Mouse (Mus musculus): ENCODE data around the gene Inpp4b. TPM values are rescaled to one million over a fixed set of nuclear protein-coding genes. Genes with fewer than 3 reads are reported as not detected.

Gene Inpp4b
- polyA plus RNA-seq, 1 experiment from 2014 or later: 3.2 TPM

GRCm38 (mm10) chr8:81412707-81413106, 70.4 kb downstream of the Inpp4b start:
- no peak for ATAC-seq (ENCODE audit: low FRiP score, low TSS enrichment)
- Histone ChIP-seq H3K4me1 (replicated peaks; ENCODE audit: control insufficient read depth, insufficient read depth) (no peaks in the 10 kb centered on the region), H3K9me3 (ENCODE audit: control insufficient read depth, low read length) (no peaks in the 10 kb centered on the region), H3K36me3 (ENCODE audit: control insufficient read depth, insufficient read depth, low read length) (no peaks in the 10 kb centered on the region), H3K9ac (ENCODE audit: low read length) (no peak overlapping the region), H3K4me3 (ENCODE audit: low read depth, low read length) (no peak overlapping the region), H3K27ac (replicated peaks) (no peak overlapping the region), H3K27me3 (ENCODE audit: control insufficient read depth, insufficient read depth, low read length) (no peaks in the 10 kb centered on the region), H3K4me2 (replicated peaks; ENCODE audit: low read depth) (no peak overlapping the region)
- WGBS: 71% methylated on average over 2 of the region's 2 CpGs
- no peak for TF ChIP-seq EP300 (optimal IDR thresholded peaks at IDR 0.05)
- TF ChIP-seq CTCF (IDR thresholded peaks at IDR 0.05; ENCODE audit: low read depth): no peak
- no peak for DNase-seq (ENCODE audit: low spot score)

- H3K4me1 ChIP-seq (replicated peaks; ENCODE audit: control insufficient read depth, insufficient read depth): no peaks in the 10 kb centered on the region
- no peaks in the 10 kb centered on the region for H3K27me3 ChIP-seq (ENCODE audit: control insufficient read depth, insufficient read depth, low read length)
- DNase-seq (ENCODE audit: low spot score) (no peak), ATAC-seq (ENCODE audit: low FRiP score, low TSS enrichment) (no peak)
- no peak overlapping the region for H3K27ac ChIP-seq (replicated peaks)
- H3K9me3 ChIP-seq (ENCODE audit: control insufficient read depth, low read length): no peaks in the 10 kb centered on the region
- no peaks in the 10 kb centered on the region for H3K36me3 ChIP-seq (ENCODE audit: control insufficient read depth, insufficient read depth, low read length)
- H3K9ac ChIP-seq (ENCODE audit: low read length): no peak overlapping the region
- H3K4me2 ChIP-seq (replicated peaks; ENCODE audit: low read depth): no peak overlapping the region
- H3K4me3 ChIP-seq (ENCODE audit: low read depth, low read length): no peak overlapping the region
- TF ChIP-seq EP300 (optimal IDR thresholded peaks at IDR 0.05) (no peak), CTCF (IDR thresholded peaks at IDR 0.05; ENCODE audit: low read depth) (no peak)
- WGBS: 63% methylated on average over 3 of the region's 3 CpGs
Measured at GRCm38 (mm10) chr8:81443957-81444356, 101.6 kb downstream of the Inpp4b start.

DNA sequence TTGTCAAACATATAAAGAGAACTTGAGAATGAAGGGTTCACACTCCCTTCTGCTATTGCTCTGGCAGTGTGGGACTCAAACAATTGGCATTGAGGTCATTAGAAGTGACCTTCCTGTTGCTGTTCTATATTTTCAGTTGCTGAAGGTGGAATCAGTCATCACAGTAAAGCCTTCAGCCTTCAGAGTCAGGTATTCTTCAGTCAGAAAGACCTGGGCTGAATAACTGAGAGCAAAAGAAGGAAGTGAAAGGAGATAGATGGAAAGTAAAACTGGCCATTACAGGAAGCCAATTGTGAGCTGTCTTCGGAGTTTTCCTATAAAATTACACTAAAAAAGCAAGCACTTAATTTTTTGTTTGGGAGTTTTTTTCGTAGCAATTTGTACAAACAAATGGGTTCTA, 107.4 kb downstream of the Inpp4b start:
- TF ChIP-seq CTCF (IDR thresholded peaks at IDR 0.05; ENCODE audit: low read depth) (no peak), EP300 (optimal IDR thresholded peaks at IDR 0.05) (no peak)
- H3K4me3 ChIP-seq (ENCODE audit: low read depth, low read length): no peak overlapping the region
- no peak for ATAC-seq (ENCODE audit: low FRiP score, low TSS enrichment)

GRCm38 (mm10) chr8:81452082-81452481, 109.7 kb downstream of the Inpp4b start:
- WGBS: 52% methylated on average over 6 of the region's 6 CpGs

More for the DNA sequence above, 107.4 kb downstream of the Inpp4b start:
- 66% methylated on average over 2 of the region's 2 CpGs for WGBS
- Histone ChIP-seq H3K9me3 (ENCODE audit: control insufficient read depth, low read length) (no peaks in the 10 kb centered on the region), H3K9ac (ENCODE audit: low read length) (no peak overlapping the region), H3K27ac (replicated peaks) (no peak overlapping the region), H3K27me3 (ENCODE audit: control insufficient read depth, insufficient read depth, low read length) (no peaks in the 10 kb centered on the region), H3K4me2 (replicated peaks; ENCODE audit: low read depth) (no peak overlapping the region), H3K36me3 (ENCODE audit: control insufficient read depth, insufficient read depth, low read length) (no peaks in the 10 kb centered on the region), H3K4me1 (replicated peaks; ENCODE audit: control insufficient read depth, insufficient read depth) (no peaks in the 10 kb centered on the region)
- no peak for DNase-seq (ENCODE audit: low spot score)

GRCm38 (mm10) chr8:81454830-81455229, 112.5 kb downstream of the Inpp4b start:
- H3K27me3 ChIP-seq (ENCODE audit: control insufficient read depth, insufficient read depth, low read length): no peaks in the 10 kb centered on the region
- no peak overlapping the region for H3K27ac ChIP-seq (replicated peaks)
- no peak overlapping the region for H3K4me3 ChIP-seq (ENCODE audit: low read depth, low read length)
- ATAC-seq (ENCODE audit: low FRiP score, low TSS enrichment) (no peak), DNase-seq (ENCODE audit: low spot score) (no peak)
- no peaks in the 10 kb centered on the region for H3K4me1 ChIP-seq (replicated peaks; ENCODE audit: control insufficient read depth, insufficient read depth)
- no peak overlapping the region for H3K9ac ChIP-seq (ENCODE audit: low read length)
- no peak for TF ChIP-seq EP300 (optimal IDR thresholded peaks at IDR 0.05)
- TF ChIP-seq CTCF (IDR thresholded peaks at IDR 0.05; ENCODE audit: low read depth): no peak
- H3K9me3 ChIP-seq (ENCODE audit: control insufficient read depth, low read length): no peaks in the 10 kb centered on the region
- WGBS: 63% methylated on average over 2 of the region's 2 CpGs
- H3K4me2 ChIP-seq (replicated peaks; ENCODE audit: low read depth): no peak overlapping the region
- no peaks in the 10 kb centered on the region for H3K36me3 ChIP-seq (ENCODE audit: control insufficient read depth, insufficient read depth, low read length)

More at GRCm38 (mm10) chr8:81452082-81452481, 109.7 kb downstream of the Inpp4b start:
- Histone ChIP-seq H3K4me1 (replicated peaks; ENCODE audit: control insufficient read depth, insufficient read depth) (no peaks in the 10 kb centered on the region), H3K36me3 (ENCODE audit: control insufficient read depth, insufficient read depth, low read length) (no peaks in the 10 kb centered on the region), H3K27me3 (ENCODE audit: control insufficient read depth, insufficient read depth, low read length) (no peaks in the 10 kb centered on the region), H3K4me2 (replicated peaks; ENCODE audit: low read depth) (no peak overlapping the region), H3K27ac (replicated peaks) (no peak overlapping the region), H3K9me3 (ENCODE audit: control insufficient read depth, low read length) (no peaks in the 10 kb centered on the region), H3K9ac (ENCODE audit: low read length) (no peak overlapping the region), H3K4me3 (ENCODE audit: low read depth, low read length) (no peak overlapping the region)
- DNase-seq (ENCODE audit: low spot score) (no peak), ATAC-seq (ENCODE audit: low FRiP score, low TSS enrichment) (no peak)
- TF ChIP-seq EP300 (optimal IDR thresholded peaks at IDR 0.05) (no peak), CTCF (IDR thresholded peaks at IDR 0.05; ENCODE audit: low read depth) (no peak)

- Histone ChIP-seq H3K9me3 (ENCODE audit: control insufficient read depth, low read length) (no peaks in the 10 kb centered on the region), H3K4me2 (replicated peaks; ENCODE audit: low read depth) (no peak overlapping the region), H3K9ac (ENCODE audit: low read length) (no peak overlapping the region), H3K27ac (replicated peaks) (no peak overlapping the region), H3K36me3 (ENCODE audit: control insufficient read depth, insufficient read depth, low read length) (no peaks in the 10 kb centered on the region), H3K4me1 (replicated peaks; ENCODE audit: control insufficient read depth, insufficient read depth) (no peaks in the 10 kb centered on the region), H3K27me3 (ENCODE audit: control insufficient read depth, insufficient read depth, low read length) (no peaks in the 10 kb centered on the region), H3K4me3 (ENCODE audit: low read depth, low read length) (no peak overlapping the region)
- 76% methylated on average over 3 of the region's 3 CpGs for WGBS
- TF ChIP-seq CTCF (IDR thresholded peaks at IDR 0.05; ENCODE audit: low read depth): no peak
- DNase-seq (ENCODE audit: low spot score) (no peak), ATAC-seq (ENCODE audit: low FRiP score, low TSS enrichment) (no peak)
Measured at GRCm38 (mm10) chr8:81463762-81464161, 121.4 kb downstream of the Inpp4b start.

Data from stomach, postnatal 0 days (tissue).